Mouse (Mus musculus): ENCODE data around the gene Cnp. TPM values are rescaled to one million over a fixed set of nuclear protein-coding genes. Genes with fewer than 3 reads are reported as not detected.

The Cnp gene
- polyA plus RNA-seq, 1 experiment = 616 TPM

- 4% methylated on average over 8 of the region's 8 CpGs for WGBS
- peak; percentile 74 to 75 for DNase-seq
- Histone ChIP-seq H3K27me3 (ENCODE audit: control insufficient read depth, insufficient read depth, low read length) (no peaks in the 10 kb centered on the region), H3K4me1 (ENCODE audit: control insufficient read depth, insufficient read depth, low read length) (no peaks in the 10 kb centered on the region; the same call in 1 of the 2 replicates), H3K4me3 (replicated peaks; ENCODE audit: insufficient read depth, low read depth, low read length) (peak overlapping the region; percentile 49), H3K27ac (ENCODE audit: insufficient read depth, low read length) (no peak overlapping the region)
- no peak for TF ChIP-seq POLR2A (IDR thresholded peaks at IDR 0.05; ENCODE audit: borderline replicate concordance, insufficient read depth, low read length)
- peak; percentile 88 for TF ChIP-seq CTCF (IDR thresholded peaks at IDR 0.05; ENCODE audit: borderline replicate concordance, insufficient read depth, low read depth, low read length)
Measured at GRCm38 (mm10) chr11:100570430-100571201, 4.1 kb upstream of the Cnp start.

DNA sequence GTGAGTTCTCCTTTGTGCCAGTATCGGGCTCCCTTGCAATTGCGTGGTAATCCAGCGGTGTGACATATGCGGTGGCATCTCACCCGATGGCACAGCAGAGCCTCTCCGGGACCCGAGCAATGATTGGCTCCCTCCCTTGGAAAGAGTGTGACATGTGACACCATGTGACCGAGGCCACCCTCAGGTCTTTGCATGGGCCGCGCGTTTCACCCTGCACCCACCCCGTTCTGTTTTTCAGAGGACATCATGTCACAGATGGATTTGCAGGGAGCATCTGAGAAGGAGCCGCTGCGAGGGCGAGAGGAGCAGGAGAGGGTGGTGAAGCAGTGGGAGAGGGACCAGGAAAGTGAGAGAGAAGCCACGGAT is 3.5 kb upstream of the Cnp start:
- 2% methylated on average over 16 of the region's 16 CpGs for WGBS
- no peak for TF ChIP-seq CTCF (IDR thresholded peaks at IDR 0.05; ENCODE audit: borderline replicate concordance, insufficient read depth, low read depth, low read length)
- TF ChIP-seq POLR2A (IDR thresholded peaks at IDR 0.05; ENCODE audit: borderline replicate concordance, insufficient read depth, low read length) = no peak
- Histone ChIP-seq H3K4me3 (replicated peaks; ENCODE audit: insufficient read depth, low read depth, low read length) (peak overlapping the region; percentile 49), H3K27ac (ENCODE audit: insufficient read depth, low read length) (no peak overlapping the region), H3K4me1 (ENCODE audit: control insufficient read depth, insufficient read depth, low read length) (no peaks in the 10 kb centered on the region; the same call in 1 of the 2 replicates), H3K27me3 (ENCODE audit: control insufficient read depth, insufficient read depth, low read length) (no peaks in the 10 kb centered on the region)
- peak; percentile 47 to 56 for DNase-seq

DNA sequence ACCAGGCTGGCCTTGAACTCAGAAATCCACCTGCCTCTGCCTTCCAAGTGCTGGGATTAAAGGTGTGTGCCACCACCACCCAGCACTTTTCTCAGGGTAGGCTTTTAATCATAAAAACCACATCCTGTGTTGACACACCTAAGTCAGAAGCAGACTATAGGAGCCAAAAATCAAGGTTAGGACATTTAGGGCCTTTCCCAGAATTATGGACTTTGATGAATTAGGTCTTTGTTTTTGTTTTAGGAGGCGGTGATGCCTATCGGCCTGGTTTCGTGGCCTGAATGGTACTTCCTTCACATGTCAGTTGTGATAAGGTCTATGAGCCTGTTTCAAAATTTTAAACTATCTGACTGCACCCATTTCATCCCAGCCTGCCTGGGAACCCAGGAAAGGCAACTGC is 516 bp upstream of the Cnp start:
- no peak overlapping the region for H3K27ac ChIP-seq (ENCODE audit: insufficient read depth, low read length)
- peak overlapping the region; percentile 84 for H3K4me3 ChIP-seq (replicated peaks; ENCODE audit: insufficient read depth, low read depth, low read length)
- 84% methylated on average over 3 of the region's 3 CpGs for WGBS
- DNase-seq = no peak
- H3K4me1 ChIP-seq (ENCODE audit: control insufficient read depth, insufficient read depth, low read length) = peaks cover 1% of the 10 kb centered on the region
- H3K27me3 ChIP-seq (ENCODE audit: control insufficient read depth, insufficient read depth, low read length) = no peaks in the 10 kb centered on the region
- TF ChIP-seq POLR2A (IDR thresholded peaks at IDR 0.05; ENCODE audit: borderline replicate concordance, insufficient read depth, low read length) = no peak
- no peak for TF ChIP-seq CTCF (IDR thresholded peaks at IDR 0.05; ENCODE audit: borderline replicate concordance, insufficient read depth, low read depth, low read length)

DNA sequence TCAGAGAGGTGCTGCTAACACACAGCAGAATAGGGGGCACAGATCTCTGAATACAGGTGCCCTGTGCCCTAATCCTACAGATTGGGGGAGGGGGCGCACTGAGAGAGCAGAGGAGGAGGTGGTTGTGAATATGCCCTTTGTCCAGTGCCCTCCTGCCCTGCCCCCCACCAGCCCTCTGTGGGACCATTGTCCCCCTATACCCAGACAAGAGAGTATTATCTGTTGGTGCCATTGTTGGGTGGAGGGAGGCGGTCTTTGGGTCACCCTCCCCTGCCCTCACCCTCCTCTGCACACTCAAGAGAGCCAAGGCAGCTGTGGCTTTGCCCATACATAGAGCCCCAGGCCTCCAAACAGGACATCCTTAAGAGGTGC is 766 bp downstream of the Cnp start:
- WGBS = 42% methylated on average over 2 of the region's 2 CpGs
- peak overlapping the region; percentile 84 for H3K4me3 ChIP-seq (replicated peaks; ENCODE audit: insufficient read depth, low read depth, low read length)
- peak overlapping the region; percentile 60; the same call in 1 of the 2 replicates for H3K27ac ChIP-seq (ENCODE audit: insufficient read depth, low read length)
- no peak for TF ChIP-seq CTCF (IDR thresholded peaks at IDR 0.05; ENCODE audit: borderline replicate concordance, insufficient read depth, low read depth, low read length)
- no peak for TF ChIP-seq POLR2A (IDR thresholded peaks at IDR 0.05; ENCODE audit: borderline replicate concordance, insufficient read depth, low read length)
- peak in 1 of 2 experiments; percentile 58 for DNase-seq
- peaks cover 4% of the 10 kb centered on the region for H3K4me1 ChIP-seq (ENCODE audit: control insufficient read depth, insufficient read depth, low read length)
- H3K27me3 ChIP-seq (ENCODE audit: control insufficient read depth, insufficient read depth, low read length) = no peaks in the 10 kb centered on the region

DNA sequence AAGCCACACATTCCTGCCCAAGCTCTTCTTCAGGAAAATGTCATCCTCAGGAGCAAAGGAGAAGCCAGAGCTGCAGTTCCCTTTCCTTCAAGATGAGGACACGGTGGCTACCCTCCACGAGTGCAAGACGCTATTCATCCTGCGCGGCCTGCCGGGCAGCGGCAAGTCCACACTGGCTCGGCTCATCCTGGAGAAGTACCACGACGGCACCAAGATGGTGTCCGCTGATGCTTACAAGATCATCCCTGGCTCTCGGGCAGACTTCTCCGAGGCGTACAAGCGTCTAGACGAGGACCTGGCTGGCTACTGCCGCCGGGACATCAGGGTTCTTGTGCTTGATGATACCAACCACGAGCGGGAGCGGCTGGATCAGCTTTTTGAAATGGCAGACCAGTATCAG is 1.6 kb downstream of the Cnp start:
- no peak for TF ChIP-seq CTCF (IDR thresholded peaks at IDR 0.05; ENCODE audit: borderline replicate concordance, insufficient read depth, low read depth, low read length)
- no peak for TF ChIP-seq POLR2A (IDR thresholded peaks at IDR 0.05; ENCODE audit: borderline replicate concordance, insufficient read depth, low read length)
- H3K4me3 ChIP-seq (replicated peaks; ENCODE audit: insufficient read depth, low read depth, low read length) = no peak overlapping the region
- H3K4me1 ChIP-seq (ENCODE audit: control insufficient read depth, insufficient read depth, low read length) = peaks cover 4% of the 10 kb centered on the region; the same call in 1 of the 2 replicates
- DNase-seq = no peak
- H3K27me3 ChIP-seq (ENCODE audit: control insufficient read depth, insufficient read depth, low read length) = no peaks in the 10 kb centered on the region
- WGBS = 62% methylated on average over 21 of the region's 21 CpGs
- no peak overlapping the region for H3K27ac ChIP-seq (ENCODE audit: insufficient read depth, low read length)

- DNase-seq = peak in 1 of 2 experiments; percentile 39
- WGBS = 56% methylated on average over 8 of the region's 8 CpGs
- Histone ChIP-seq H3K27me3 (ENCODE audit: control insufficient read depth, insufficient read depth, low read length) (no peaks in the 10 kb centered on the region), H3K4me3 (replicated peaks; ENCODE audit: insufficient read depth, low read depth, low read length) (peak overlapping the region; percentile 29), H3K4me1 (ENCODE audit: control insufficient read depth, insufficient read depth, low read length) (peaks cover 4% of the 10 kb centered on the region; the same call in 1 of the 2 replicates), H3K27ac (ENCODE audit: insufficient read depth, low read length) (peak overlapping the region; percentile 2; the same call in 1 of the 2 replicates)
- no peak for TF ChIP-seq POLR2A (IDR thresholded peaks at IDR 0.05; ENCODE audit: borderline replicate concordance, insufficient read depth, low read length)
- no peak for TF ChIP-seq CTCF (IDR thresholded peaks at IDR 0.05; ENCODE audit: borderline replicate concordance, insufficient read depth, low read depth, low read length)
Measured at GRCm38 (mm10) chr11:100577852-100578599, 3.3 kb downstream of the Cnp start.

GRCm38 (mm10) chr11:100579116-100579799 is 4.6 kb downstream of the Cnp start:
- Histone ChIP-seq H3K4me3 (replicated peaks; ENCODE audit: insufficient read depth, low read depth, low read length) (no peak overlapping the region), H3K27ac (ENCODE audit: insufficient read depth, low read length) (no peak overlapping the region), H3K4me1 (ENCODE audit: control insufficient read depth, insufficient read depth, low read length) (peaks cover 4% of the 10 kb centered on the region; the same call in 1 of the 2 replicates), H3K27me3 (ENCODE audit: control insufficient read depth, insufficient read depth, low read length) (no peaks in the 10 kb centered on the region)
- 84% methylated on average over 9 of the region's 9 CpGs for WGBS
- TF ChIP-seq CTCF (IDR thresholded peaks at IDR 0.05; ENCODE audit: borderline replicate concordance, insufficient read depth, low read depth, low read length) (no peak), POLR2A (IDR thresholded peaks at IDR 0.05; ENCODE audit: borderline replicate concordance, insufficient read depth, low read length) (no peak)
- DNase-seq = no peak

Data from cerebellum, adult 2 months (tissue).